Mouse (Mus musculus): ENCODE measurements at regions not wholly inside any gene's neighbourhood (a gene's known extent, or its start where the extent isn't known, plus 50 kb on each side); places are given as distances from the start of the nearest gene placed in this dataset.

- no peak for DNase-seq
Measured at GRCm38 (mm10) chr12:26244701-26245100, 170.4 kb downstream of the Rnf144a start.

GRCm38 (mm10) chr12:26227557-26228020, 187.5 kb downstream of the Rnf144a start:
- DNase-seq: no peak

- peak; percentile 23 for DNase-seq
Measured at GRCm38 (mm10) chr12:26226363-26226762, 188.7 kb downstream of the Rnf144a start.

GRCm38 (mm10) chr12:26212447-26212846, 202.6 kb downstream of the Rnf144a start:
- DNase-seq: no peak

- DNase-seq: no peak
Measured at GRCm38 (mm10) chr12:26211423-26211822, 203.6 kb downstream of the Rnf144a start.

- DNase-seq: no peak
Measured at GRCm38 (mm10) chr12:26206751-26207150, 208.3 kb downstream of the Rnf144a start.

- no peak for DNase-seq
Measured at GRCm38 (mm10) chr12:26206036-26206435, 209.0 kb downstream of the Rnf144a start.

GRCm38 (mm10) chr12:26191982-26192576, 223.0 kb downstream of the Rnf144a start:
- no peak for DNase-seq

- no peak for DNase-seq
Measured at GRCm38 (mm10) chr12:26191268-26191981, 223.6 kb downstream of the Rnf144a start.

GRCm38 (mm10) chr12:26188996-26189395, 226.1 kb downstream of the Rnf144a start:
- DNase-seq: no peak

GRCm38 (mm10) chr12:26187091-26187862, 227.8 kb downstream of the Rnf144a start:
- DNase-seq: no peak

GRCm38 (mm10) chr12:26184701-26185460, 230.2 kb downstream of the Rnf144a start:
- no peak for DNase-seq

GRCm38 (mm10) chr12:26183021-26183420, 232.0 kb downstream of the Rnf144a start:
- no peak for DNase-seq

GRCm38 (mm10) chr12:26180846-26181245, 234.2 kb downstream of the Rnf144a start:
- peak; percentile 36 for DNase-seq

GRCm38 (mm10) chr12:26176231-26176662, 238.8 kb downstream of the Rnf144a start:
- DNase-seq: peak; percentile 48

- no peak for DNase-seq
Measured at GRCm38 (mm10) chr12:26163416-26163815, 251.6 kb downstream of the Rnf144a start.

- no peak for DNase-seq
Measured at GRCm38 (mm10) chr12:26160861-26161615, 254.0 kb downstream of the Rnf144a start.

- no peak for DNase-seq
Measured at GRCm38 (mm10) chr12:26152992-26153391, 262.1 kb downstream of the Rnf144a start.

- DNase-seq: no peak
Measured at GRCm38 (mm10) chr12:26146336-26146735, 268.7 kb downstream of the Rnf144a start.

- no peak for DNase-seq
Measured at GRCm38 (mm10) chr12:26145085-26145714, 269.9 kb downstream of the Rnf144a start.

- no peak for DNase-seq
Measured at GRCm38 (mm10) chr12:26144616-26145015, 270.4 kb downstream of the Rnf144a start.

GRCm38 (mm10) chr12:26143411-26143810, 271.6 kb downstream of the Rnf144a start:
- DNase-seq: no peak
